Mouse (Mus musculus): Measurements from ENCODE around the gene Heg1.
A peak's percentile ranks its signal among the peaks of the same experiment; 100 is the strongest.

GRCm38 (mm10) chr16:33728427-33728826 lies 44.3 kb downstream of the Heg1 start:
- TF ChIP-seq CTCF (IDR thresholded peaks at IDR 0.05; ENCODE audit: borderline replicate concordance, extremely low read depth, insufficient read depth, insufficient read length) (peak; percentile 17; the same call in 1 of the 2 replicates), POLR2A (IDR thresholded peaks at IDR 0.05; ENCODE audit: borderline replicate concordance, extremely low read depth, insufficient read depth, insufficient read length, poor library complexity, severe bottlenecking) (no peak)
